Mouse (Mus musculus): ENCODE measurements at regions not wholly inside any gene's neighbourhood (a gene's known extent, or its start where the extent isn't known, plus 50 kb on each side); places are given as distances from the start of the nearest gene placed in this dataset.

DNA sequence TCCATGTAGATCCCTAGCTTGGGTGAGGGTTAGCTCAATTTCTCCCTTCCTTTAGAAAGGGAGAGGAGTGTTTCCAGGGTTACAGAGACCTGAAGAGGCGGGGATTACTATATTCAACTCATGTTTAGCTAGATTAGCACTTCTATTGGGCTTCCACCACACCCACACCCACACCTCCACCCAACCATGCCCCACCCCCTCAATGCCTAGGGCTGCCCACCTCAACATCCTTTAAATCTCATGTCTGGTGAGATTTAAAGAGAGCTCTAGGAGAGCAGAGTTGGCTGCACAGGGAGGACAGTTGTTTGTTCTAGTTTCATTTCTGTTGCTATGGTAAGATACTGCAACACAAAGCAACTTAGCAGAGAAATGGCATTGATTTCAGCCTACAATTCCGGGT is 113.8 kb upstream of the Cops8 start:
- ATAC-seq (replicated peaks; ENCODE audit: low FRiP score, poor library complexity, severe bottlenecking): no peak

DNA sequence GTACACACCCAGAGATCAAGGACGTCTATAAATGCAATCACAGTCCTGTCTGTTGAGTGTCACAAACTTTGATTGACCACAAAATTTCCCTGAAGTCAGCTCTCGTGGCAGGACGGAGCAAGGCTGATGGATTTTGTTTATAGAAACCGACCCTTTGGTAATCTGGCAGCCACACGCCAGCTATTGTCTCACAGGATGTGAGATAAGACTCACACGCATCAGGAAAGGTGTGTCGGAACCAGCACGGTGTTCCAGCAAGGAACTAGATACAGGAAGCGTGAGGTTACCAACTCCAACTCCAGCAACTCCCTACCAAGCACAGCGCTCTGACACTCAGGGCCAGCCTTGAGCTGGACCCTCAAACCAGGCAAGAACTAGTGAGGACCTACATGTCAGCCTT is 112.4 kb upstream of the Cops8 start:
- no peak for ATAC-seq (replicated peaks; ENCODE audit: low FRiP score, poor library complexity, severe bottlenecking)

GRCm38 (mm10) chr1:90493481-90493880 is 109.3 kb upstream of the Cops8 start:
- ATAC-seq (replicated peaks; ENCODE audit: low FRiP score, poor library complexity, severe bottlenecking): no peak

- no peak for ATAC-seq (replicated peaks; ENCODE audit: low FRiP score, poor library complexity, severe bottlenecking)
Observed at GRCm38 (mm10) chr1:90495174-90495573, 107.6 kb upstream of the Cops8 start.

GRCm38 (mm10) chr1:90497568-90497967 is 105.2 kb upstream of the Cops8 start:
- no peak for ATAC-seq (replicated peaks; ENCODE audit: low FRiP score, poor library complexity, severe bottlenecking)

DNA sequence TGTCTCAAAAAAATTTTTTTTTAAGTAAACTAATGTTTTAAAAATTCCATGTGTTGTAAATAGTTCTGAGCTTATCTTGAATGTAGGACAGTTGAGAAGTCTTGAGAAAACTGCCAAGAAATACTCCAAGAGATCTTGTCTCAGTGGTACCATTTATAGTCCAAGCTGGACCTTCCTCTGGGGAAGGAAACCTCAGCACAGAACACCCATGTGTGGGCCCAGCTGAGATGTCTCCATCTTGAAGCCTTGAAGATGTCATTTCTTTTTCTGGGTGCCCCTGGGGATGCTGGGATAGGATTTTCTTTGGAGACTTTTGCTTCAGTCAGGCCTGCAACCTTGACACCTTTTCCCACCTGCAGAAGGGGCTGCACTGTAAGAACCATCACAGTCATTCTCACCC is 101.4 kb upstream of the Cops8 start:
- ATAC-seq (replicated peaks; ENCODE audit: low FRiP score, poor library complexity, severe bottlenecking): no peak

DNA sequence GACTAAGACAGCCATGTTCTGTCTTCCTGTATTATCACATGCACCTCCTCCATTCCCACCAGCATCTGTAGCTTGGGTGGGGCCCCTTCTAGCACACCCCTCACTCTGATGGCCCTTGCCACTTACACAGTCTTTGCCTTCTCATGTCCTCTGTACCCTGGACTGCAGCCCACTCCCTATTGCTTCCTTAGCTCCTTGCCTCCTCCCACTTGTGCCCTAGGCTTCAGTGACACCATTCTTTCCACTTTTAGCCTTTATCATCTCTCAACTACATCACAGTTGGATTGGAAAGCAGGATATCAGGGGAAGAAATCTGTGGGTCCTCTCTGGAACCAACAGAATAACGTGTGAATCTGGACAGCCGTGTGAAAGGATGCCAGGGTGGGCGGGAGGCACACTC is 100.4 kb upstream of the Cops8 start:
- no peak for ATAC-seq (replicated peaks; ENCODE audit: low FRiP score, poor library complexity, severe bottlenecking)

DNA sequence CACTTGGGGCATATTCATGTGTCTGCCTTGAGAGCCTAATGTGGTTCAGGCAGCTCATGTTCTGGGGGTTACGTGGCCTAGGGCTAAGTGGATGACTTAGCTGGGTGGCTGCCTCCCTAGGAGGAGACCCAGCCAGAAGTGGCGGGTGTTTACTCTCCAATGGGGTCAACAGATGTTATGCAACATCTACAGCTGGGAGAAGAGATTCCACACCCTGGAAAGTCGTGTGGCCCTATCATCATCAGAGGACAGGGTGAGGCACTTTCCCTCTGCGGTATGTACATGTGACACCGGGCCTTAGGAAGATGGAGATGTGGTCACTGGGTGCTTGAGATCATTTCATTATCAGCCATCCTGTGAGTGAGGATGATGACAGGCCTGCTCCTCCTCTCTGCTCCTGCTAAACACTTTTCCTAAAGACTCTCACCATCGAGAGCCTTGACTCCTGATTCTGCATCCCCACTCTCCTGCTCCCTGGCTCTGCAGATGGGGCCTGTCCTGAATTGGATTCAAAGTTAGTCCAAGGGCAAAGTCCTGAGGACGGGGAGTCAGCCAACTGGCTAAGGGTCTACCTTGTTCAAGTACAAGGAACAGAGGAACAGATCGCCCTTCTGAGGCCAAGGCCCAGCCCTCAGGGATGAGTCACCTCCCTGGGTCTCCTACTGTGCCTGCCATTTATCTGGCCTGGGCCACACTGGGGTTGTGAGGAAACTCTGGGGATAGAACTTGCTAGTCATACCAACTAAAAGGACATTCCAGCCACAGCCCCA is 99.8 kb upstream of the Cops8 start:
- no peak for ATAC-seq (replicated peaks; ENCODE audit: low FRiP score, poor library complexity, severe bottlenecking)

DNA sequence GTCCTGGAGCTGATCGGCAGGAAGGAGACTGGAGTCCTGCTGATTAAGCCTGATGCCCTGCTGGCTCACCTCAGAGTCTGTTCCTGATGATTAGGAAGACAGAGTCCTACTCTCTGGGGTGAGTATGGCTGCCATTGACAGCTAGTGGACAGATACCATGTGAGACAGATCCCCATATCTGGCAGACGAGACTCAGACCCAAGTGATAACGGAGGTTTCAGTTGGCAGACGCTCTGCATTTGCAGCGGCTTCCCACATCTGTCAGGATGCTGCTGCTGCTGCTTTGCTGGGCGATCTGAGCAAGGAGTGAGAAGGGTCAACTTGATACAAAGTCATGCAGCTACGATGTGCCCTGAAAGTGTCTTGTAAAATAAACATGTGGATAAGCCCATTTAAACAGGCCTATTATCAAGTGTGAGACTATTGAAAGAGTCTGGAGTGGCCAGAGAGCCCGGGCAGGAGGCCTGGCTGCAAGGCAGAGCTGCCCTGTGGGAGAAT is 98.1 kb upstream of the Cops8 start:
- ATAC-seq (replicated peaks; ENCODE audit: low FRiP score, poor library complexity, severe bottlenecking): no peak

GRCm38 (mm10) chr1:90505599-90505998 is 97.2 kb upstream of the Cops8 start:
- ATAC-seq (replicated peaks; ENCODE audit: low FRiP score, poor library complexity, severe bottlenecking): no peak

DNA sequence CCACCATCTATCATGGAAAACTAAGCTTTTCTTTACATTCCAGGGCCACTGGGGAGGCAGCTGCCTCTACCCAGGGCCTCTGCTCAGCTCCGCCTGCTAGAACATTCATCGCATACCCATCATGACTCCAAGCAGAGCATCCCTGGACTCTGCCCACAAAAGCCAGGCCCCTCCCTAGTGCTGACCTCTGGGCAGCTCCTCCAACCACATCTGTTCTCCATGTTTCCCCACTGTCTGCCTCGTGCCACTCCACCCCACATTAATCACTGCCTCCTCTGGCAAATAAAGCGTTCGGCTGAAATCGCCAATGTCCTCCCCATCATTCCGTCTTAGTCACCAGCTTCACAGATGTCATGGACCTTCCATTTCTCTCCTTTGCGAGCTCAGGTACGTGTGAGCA is 96.2 kb upstream of the Cops8 start:
- ATAC-seq (replicated peaks; ENCODE audit: low FRiP score, poor library complexity, severe bottlenecking): no peak

DNA sequence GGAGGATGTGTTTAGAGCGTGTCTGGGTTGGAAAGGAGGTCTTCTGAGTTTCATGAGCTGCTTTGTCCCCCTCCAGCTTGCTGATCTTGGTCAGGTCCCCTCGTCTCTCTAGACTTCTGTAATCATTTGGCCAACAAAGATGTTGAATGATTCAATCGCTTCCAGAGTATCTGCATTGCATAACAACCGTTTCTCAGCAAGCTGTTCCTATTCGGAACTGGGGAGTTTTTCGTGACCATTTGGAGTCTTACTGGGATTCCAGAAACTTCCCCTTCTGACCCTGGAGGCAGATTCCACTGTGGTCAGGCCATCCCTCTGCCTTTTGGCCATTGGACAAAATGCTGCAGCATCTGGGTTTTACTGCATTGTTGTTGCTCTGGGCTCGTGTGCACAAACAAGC is 93.4 kb upstream of the Cops8 start:
- ATAC-seq (replicated peaks; ENCODE audit: low FRiP score, poor library complexity, severe bottlenecking): no peak

DNA sequence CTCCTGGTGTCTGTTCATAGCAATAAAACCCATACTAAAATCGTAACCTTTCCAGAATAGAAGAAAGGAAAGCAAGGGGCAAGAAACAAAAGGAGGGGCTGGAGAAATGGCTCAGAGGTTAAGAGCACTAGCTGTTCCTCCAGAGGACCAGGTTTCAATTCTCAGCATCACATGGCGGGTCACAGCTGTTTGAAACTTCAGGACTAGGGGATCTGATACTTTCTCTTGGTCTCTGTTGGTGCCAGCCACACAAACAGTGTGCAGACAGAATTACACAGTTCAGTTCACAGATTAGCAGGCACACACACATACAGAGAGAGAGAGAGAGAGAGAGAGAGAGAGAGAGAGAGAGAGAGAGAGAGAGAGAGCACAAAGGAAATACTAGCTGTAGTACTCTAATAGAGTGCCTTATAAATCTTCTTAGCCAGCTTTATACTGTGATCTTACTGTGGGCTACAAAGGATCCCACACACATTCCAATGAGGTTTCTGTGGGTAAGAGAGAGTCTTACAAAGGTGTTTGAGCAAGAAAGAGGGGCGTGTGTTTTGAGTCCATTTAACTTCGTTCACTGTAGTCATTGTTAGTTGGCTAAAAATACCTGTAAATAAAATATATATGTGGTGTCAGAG is 89.2 kb upstream of the Cops8 start:
- ATAC-seq (replicated peaks; ENCODE audit: low FRiP score, poor library complexity, severe bottlenecking): no peak

DNA sequence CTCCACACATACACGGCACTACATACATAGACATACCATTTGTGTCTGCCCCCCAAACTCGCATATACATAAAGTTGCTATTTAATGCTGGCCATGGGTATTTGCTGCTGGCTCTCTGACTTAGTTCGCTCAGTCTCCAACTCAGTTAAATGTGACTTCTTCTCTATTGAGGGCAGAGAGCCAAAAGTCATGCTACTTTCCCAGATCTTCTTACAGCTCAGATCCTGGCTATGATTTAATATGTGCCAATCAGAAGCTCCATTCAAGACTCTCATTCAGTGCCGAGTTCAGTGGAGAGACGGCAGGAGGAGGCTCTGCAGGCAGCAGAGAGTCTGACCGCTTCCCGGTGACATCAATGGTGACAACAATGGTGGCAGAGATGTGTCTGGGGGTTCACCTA is 88.6 kb upstream of the Cops8 start:
- ATAC-seq (replicated peaks; ENCODE audit: low FRiP score, poor library complexity, severe bottlenecking): no peak

- ATAC-seq (replicated peaks; ENCODE audit: low FRiP score, poor library complexity, severe bottlenecking): no peak
Observed at GRCm38 (mm10) chr1:90518584-90519265, 84.1 kb upstream of the Cops8 start.

DNA sequence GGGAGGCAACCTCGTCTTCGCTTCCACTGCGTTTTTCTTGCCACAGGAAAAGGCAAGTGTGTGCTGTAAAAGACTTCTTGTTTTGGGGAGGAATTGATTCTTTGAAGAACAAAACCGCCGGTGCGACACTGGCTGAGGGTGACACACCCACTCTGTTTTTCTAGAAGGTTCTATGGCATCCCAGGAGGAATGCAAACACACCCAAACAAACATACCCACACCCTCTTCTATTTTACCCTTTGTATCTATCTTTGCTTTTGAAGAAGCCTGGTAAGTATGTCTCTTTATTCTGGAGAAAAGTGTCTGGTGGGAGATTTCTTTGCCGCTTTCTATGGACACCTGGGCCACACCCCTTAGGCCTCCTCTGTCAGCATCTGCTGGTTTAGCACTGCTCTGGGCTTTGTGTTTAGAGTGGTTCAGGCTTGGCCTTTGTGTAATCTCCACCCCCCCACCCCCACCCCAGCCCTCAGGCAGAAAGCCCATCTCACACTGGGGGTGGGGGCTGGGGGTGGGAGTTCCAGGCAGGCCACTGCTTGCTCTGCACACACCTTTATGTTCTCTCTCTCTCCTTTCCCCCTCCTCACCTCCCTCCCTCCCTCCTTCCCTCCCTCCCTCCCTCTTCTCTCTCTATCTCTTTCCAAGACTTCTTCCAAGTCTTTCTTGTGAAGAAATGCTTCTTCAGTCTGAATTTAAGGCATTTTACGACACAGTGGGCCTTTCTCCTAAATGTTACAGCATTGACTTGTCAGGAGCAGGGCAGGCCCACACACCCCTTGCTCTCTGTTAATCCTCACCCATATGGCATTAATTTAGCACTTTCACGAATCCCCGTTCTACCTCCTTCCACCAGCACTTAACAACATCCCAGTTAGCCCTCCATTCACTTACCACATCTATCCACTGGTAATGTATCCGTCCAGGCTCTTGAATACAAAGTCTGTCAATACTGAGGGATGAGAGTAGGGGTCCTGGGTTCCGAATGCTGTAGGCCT is 83.2 kb upstream of the Cops8 start:
- no peak for ATAC-seq (replicated peaks; ENCODE audit: low FRiP score, poor library complexity, severe bottlenecking)

- ATAC-seq (replicated peaks; ENCODE audit: low FRiP score, poor library complexity, severe bottlenecking): no peak
Observed at GRCm38 (mm10) chr1:90522294-90522693, 80.5 kb upstream of the Cops8 start.

GRCm38 (mm10) chr1:90524641-90525220 is 78.0 kb upstream of the Cops8 start:
- no peak for ATAC-seq (replicated peaks; ENCODE audit: low FRiP score, poor library complexity, severe bottlenecking)

- ATAC-seq (replicated peaks; ENCODE audit: low FRiP score, poor library complexity, severe bottlenecking): no peak
Observed at GRCm38 (mm10) chr1:90526311-90526710, 76.5 kb upstream of the Cops8 start.
